Mouse (Mus musculus) kidney, adult 8-10 months (tissue): ENCODE data around the gene Ccl7.
A peak's percentile ranks its signal among the peaks of the same experiment; 100 is the strongest.

Source experiments
- DNase-seq, 2 experiments: peaks; one replicate each; pipeline ENCODE4 v3.0.0; 2022

The Ccl7 gene

DNA sequence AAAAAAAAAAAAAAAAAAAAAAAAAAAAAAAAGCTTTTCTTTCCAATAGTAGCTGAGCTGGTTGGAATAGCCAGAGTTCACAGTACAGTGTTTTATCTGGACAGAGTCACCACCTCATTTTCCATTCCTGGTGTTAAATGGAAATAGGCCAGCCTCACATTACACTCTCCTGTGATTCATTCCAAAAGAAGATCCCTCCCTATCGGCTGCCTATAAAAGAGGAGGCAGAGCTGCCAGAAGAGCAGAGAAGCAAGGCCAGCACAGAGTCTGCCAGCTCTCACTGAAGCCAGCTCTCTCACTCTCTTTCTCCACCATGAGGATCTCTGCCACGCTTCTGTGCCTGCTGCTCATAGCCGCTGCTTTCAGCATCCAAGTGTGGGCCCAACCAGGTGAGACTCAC, at the start of gene Ccl7:
Ccl7 (plus strand) TSS at position 242 of the 400 bp plus-strand sequence.
- DNase-seq = no peak

DNA sequence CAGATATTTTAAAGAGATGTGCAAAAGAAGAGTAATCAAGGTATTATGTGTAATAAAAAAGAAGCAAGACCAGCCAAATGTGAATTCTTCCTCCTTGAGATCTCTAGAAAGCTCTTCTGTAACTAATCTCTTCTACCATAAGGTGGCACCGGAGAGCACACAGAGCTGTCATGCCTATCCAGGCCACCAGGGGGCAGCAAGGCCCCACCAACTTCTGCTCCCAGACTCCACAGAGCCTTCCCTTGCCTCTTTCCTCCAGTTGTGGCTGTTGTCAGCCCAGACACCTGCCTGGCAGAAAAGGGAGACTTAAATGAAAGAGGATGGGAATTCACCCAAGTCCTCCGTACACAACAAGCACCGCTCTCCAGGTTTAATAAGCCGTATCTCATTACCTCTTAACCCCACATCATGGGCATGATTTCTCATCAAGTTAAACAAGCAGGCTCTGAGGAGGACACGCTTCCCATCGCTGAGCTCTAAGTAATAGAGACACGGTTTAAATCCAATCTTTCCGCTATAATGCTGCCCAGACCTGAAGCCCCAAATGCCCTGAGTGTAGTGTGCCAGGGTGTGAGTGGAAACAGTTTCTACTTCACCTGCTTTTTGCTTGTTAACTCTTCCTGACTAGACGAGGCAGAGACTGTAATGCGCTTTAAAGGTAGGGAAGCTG, 49.2 kb upstream of the Ccl7 start:
- DNase-seq = peak; percentile 22 to 69

DNA sequence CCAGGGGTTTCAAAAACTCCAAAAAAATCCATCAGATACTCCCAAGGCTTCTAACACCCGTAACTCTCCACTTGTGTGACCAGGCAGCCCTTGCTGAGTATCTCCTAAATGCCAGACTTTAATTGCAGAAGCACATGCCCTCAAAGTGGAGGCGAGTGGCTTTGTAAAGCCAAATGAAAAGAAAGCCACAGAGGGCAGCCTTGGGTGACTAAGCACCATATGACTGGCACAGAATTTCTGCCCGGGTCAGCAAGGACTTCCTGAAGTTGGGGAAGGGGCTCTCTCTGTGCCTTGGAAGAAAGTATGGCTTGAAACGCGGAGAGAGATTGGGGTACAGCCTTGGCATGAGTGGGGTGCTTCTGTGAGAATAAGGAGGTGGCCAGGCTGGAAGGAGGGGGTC, 48.4 kb upstream of the Ccl7 start:
- DNase-seq = no peak

DNA sequence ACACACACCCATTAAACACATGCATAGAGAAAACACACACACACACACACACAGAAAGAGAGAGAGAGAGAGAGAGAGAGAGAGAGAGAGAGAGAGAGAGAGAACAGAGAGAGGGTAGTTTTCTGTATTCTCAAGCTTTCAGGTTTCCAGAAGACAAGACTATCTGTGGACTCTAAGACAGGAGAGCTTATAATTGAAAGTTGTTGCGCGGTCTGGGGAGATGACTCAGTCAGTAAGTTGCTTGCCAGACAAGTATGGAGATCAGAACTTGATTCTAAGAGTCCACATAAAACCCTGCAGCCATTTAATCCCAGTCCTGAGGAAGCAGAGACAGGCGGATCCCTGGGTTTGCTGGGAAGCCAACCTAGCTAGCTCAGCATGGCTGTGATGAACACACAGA, 46.9 kb upstream of the Ccl7 start:
- no peak for DNase-seq

DNA sequence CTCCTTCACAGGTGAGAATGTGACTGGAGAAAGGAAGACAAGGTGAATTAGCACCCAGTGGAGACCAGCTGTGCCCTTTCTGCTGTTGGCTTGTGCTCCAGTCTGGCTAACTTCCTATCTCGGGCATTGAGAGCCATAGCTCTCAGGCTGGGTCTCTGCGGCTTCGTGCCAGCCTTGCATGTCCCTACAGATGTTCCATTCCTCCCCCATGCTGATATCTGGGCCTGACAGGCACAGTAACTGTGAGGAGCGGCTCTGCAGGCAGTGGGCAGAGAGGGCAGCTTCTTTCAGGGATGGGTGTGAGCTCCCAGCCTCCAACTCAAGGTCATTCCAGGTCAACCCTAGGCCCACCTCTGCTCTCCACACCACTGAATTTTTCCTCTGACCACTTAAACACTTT, 46.0 kb upstream of the Ccl7 start:
- DNase-seq = no peak

DNA sequence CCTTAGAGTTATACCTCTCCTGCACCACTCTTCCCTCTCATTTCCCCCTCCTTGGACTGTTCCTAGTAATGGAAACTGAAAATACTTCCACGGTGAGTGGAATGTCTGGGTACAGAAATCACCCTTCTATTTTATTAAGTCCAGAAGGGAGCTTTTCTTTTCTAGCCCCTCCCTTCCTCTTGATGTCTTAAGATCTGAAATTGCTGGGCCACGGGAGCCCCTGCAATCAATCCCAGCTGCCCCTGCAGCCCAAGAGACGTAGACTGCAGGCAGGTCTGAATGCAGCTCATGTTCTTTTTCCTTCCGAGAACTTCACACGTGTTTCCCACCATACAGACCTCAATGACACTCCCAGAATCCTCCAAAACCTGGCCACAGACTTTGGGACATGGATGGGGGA, 44.9 kb upstream of the Ccl7 start:
- no peak for DNase-seq

DNA sequence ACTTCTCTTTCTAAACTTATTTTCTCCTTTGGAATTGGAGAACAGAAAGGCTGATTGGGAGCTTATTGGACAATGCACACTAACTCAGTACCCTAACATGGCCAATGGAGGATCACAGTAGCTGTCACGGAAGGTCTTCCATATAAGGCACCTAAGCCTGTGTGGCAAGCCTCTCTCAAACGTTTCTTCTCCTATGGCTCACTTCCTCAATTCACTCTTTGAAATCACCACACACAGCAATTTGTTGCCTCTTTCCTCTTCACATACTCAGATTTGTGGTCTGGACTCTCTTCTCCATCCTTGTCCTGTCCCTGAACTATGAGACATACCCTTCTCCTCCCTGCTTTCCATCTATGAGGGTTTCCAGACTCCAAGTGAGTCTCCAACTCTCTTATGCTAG, 40.7 kb upstream of the Ccl7 start:
- no peak for DNase-seq

DNA sequence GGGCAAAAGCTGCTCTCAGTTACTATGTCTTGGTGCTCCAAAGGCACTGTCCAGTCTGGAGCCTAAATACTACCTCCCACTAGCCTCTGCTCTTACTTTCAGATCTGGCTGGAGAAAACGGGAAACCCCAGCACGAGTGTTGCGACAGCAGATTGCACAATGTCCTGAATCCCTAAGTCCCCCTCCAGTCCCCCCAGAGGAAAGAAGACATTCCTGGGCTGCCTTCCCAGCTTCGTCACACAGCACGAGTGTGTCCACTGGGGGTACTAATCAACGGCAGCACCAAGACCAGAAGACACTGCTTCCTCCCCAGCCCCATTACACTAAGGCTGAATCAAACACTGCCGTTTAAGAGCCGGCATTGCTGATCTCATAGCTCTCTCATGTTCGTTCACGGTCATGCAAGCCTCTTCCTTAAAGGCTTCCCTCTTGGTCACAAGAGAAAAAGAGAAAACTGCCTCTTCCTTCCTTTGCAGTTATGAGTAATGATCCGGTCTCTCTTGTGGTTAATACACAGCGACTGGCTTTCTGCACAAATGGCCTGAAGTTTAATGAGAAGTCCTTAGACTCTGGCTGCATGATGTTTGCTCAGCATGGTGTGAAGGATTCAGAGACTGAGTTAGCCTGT, 38.6 kb upstream of the Ccl7 start:
- DNase-seq = peak; percentile 24 to 44

DNA sequence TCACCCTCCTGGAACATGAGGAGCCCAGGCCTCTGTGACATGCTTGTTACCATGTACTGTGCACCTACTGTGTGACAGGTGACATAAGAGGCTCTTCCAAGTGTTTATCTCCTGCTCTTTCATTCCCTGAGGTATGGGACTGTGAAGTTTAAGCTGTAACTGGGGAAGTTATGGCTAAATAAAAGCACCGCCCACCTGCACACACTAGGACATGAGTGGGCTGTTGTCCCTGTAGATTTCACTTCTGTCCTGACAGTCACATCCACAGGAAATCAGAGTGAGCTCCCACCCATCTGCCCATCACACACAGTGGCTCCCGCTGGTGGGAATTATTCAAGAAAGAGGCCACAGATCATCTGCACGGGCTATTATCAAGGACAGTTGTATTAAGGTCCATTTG, 35.4 kb upstream of the Ccl7 start:
- DNase-seq = no peak

DNA sequence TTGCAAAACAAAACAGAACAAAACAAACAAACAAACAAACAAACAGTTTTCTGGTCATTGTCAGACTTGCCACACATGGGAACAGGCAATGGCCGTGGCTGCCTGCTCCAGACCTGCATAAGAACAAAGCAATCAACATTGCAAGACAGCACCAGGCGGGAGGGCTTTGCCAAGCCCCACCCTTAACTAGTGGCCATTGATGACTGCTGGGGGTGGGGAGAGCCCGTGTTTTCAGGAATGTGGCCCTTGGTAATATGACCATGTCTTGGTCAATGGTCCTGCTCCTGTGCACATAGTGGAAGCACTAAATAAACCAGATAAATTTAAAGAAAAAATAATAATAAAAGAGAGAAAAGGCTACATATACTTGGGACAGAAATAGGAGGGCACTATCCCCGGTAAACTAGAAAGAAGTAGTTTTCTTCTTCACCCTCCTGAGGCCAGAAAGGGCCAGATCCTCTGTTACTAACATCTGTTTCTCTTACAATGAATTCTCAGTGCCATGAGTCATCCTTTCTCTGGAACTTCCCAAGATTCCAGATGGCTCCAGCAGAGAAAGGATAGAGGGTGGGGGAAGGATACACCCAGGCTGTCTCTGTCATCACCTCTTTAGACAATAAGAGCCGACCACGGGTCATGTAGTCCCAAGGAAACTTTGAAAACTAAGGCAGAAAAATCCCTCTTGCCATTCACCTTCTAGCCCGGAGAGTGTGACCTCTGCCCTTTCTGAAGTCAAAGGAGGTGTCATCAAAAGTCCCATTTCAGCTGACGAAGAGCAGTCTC, 33.9 kb upstream of the Ccl7 start:
- DNase-seq = no peak

DNA sequence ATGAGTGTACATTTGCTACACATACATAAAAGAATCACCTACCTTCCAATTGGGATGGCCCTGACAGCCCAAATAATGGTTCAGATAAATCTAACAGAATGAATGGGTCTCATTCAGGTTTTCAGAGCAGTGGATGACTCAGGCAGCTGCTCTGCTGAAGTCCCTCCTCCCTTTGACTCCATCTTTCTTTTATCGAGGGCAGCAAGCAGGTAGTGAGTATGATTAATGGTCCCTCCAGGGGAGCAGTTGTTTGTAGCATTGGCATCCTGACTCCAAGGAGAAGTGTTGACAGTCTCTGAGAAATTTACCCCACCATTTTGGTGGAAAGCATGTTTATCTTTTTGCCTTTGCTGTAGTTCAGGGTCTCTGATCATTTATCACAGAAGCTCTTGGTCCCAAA, 31.8 kb upstream of the Ccl7 start:
- no peak for DNase-seq

DNA sequence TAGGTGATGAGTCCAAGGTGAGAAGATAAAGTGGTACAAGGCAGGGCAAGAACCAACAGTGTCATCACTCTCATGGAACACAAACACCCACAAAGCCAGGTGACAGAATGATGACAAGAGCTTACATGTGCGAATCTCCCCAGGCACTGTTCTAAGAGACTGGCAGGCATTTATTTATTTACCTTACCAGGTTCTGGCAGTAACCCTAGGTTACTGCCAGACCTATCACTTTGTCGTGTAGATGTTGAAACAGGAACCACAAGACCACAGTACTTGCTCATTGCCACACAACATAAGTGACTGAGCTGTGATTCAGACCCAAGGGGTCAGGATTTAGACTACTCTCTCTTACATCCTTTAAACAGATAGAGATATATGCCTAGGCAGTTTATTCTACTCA, 30.4 kb upstream of the Ccl7 start:
- DNase-seq = no peak

DNA sequence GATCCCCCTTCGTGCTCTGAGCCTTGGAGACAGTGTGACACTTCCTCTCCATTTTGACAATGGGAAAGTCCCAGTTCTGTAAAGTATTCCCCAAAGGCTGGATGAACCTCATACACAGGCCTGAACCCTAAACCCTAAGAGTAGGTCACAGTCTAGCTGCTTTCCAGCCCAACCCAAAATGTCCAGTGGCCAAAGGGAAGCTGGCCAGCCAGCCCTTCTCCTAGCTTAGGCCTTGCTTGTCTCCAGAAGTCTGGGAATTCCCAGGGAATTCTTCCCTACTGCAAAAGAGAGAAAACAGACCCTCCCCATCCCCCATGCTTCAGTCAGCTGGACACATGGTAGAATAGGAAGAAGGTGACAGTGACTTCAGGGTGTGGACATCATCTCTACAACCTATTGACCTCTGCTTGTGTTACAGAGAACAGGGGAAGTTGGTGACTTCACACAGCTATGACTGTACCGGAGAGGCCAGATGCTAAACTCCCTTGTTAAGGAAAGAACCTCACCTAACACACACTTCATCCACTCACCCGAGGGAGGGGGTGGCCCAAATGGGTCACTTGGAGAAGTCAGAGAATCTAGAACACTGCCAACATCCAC, 29.2 kb upstream of the Ccl7 start:
- DNase-seq = no peak

DNA sequence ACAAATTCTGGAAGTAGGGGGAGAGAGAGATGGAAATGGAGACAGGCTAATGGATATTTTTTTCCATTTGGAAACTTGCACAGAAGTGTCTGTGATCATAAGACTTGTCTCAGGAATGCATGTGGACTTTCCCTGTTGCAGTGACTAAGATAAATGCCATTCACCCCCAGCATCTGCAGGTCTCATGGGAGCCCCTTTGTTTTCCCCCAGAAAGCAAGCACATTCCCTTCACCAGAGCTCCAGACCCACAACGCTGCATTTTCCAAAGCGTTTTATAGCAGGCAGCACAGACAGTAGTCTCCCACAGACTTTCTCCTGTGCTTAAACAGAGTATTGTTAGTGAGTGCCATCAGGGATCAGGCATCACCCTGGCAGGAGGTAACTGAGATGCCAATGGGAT, 26.1 kb upstream of the Ccl7 start:
- no peak for DNase-seq

DNA sequence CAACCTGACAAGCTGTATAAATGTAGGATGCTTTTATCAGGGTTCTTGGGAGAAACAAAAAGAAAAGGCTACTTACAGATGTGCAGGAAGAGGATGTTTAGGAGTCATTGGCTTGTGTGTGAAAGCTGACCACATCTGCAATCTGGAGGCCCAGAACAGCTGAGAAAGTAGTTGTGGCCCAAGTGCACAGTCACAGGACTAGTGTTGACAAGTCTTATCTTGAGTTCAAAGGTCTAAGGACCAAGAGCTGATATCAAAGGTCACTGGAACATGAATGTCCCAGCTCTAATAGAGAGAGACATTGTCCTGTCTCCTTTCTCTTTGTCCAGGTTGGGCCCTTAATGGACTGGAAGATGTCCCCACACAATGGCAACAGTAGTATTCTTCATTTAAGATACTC, 25.7 kb upstream of the Ccl7 start:
- DNase-seq = no peak

DNA sequence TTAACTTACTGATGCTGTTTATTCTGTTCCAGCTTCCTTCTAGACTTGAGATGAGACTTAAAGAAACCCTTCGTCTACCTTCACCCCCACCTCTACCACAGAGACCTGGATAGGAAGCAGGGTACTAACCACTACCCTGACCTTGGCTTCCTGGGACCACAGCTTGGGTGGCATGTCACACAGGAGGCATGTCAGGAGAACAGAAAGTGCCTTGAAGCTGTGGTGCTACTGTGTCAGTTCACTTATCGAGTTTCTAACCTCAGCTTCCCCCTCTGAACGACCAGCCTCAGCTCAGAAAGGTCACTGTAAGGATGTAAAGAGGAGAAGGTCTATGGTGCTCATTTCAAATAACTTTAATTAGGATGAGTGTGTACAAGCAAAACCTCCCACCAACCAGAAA, 24.1 kb upstream of the Ccl7 start:
- no peak for DNase-seq

DNA sequence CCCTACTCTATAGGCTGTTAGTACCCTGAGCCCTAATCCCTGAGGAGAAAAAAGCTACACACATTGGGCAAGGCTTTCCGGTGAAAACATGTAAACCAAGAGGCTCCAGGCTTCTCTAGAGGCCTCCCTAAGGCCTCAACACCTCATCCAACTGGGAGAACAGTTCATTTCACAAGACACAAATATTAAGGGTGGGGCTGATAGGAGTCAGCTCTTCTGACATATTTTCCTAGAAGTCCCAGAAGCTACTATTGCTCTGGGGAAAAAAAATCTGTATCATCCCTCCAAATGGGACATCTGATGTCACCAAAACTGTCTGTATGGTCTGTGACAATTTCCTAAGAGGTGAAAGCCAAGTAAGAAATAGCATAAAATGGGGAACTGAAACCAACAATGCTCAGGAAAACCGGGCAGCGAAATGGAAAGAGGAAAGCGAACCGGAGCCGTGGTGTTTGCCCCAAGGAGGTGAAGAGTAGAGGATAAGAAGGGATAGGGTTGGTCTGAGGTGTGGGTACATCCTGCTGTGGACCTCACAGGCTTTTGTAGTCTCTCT, 22.9 kb upstream of the Ccl7 start:
- DNase-seq = no peak

DNA sequence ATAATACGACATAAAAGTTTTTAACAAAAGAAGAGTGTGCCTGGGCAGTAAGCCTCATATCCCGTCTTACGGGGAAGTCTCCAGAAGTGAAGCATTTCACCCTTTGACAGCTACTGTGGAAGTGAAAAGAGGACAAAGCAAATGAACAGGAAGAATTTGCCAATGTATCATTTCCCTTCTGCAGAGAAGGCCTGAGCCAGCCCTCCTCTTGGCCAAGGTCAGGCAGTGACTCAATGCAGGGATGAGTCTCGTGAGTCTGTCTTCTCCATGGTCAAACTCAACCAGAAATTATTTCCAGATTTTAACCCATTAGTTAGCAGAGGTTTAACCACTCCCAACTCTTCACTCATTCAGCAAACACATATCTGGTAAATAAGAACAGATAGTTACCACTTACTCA, 21.7 kb upstream of the Ccl7 start:
- no peak for DNase-seq

DNA sequence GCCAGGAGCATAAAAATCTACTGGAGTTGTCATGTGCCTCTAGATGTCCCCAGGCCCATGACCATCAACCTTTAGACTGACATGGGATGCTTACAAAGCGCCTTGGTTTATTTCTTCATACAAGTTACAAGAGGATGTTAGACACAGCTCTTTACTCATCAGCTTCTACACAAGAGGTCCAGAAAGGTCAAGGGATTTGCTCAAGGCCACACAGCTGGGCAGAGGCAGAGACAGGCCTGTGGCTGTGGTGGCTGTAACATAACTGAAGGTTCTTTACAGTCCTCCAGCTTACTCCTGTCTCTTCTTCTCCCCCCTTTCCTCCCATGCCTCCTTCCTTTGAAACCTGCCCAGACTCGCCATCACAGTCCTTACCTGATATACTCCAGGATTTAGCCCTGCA, 15.3 kb upstream of the Ccl7 start:
- no peak for DNase-seq

DNA sequence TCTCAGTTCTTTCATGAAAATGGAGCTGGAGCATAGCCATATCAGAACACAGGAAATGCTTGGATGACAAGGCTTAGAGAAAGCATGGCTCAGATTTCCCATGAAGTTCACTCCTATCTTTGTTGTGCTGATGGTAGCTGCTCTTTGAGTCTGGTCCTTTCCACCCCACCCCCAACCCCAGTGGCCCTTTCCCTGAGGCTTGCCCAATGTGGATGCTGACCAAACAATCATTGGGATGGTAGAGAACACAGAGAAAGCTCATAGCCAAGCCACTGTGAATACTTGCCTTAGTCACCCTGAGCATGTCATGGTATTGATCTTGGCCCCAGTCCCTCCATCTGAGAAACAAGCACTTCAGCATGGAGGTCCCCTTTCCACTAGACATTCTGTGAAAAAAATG, 13.4 kb upstream of the Ccl7 start:
- DNase-seq = no peak

DNA sequence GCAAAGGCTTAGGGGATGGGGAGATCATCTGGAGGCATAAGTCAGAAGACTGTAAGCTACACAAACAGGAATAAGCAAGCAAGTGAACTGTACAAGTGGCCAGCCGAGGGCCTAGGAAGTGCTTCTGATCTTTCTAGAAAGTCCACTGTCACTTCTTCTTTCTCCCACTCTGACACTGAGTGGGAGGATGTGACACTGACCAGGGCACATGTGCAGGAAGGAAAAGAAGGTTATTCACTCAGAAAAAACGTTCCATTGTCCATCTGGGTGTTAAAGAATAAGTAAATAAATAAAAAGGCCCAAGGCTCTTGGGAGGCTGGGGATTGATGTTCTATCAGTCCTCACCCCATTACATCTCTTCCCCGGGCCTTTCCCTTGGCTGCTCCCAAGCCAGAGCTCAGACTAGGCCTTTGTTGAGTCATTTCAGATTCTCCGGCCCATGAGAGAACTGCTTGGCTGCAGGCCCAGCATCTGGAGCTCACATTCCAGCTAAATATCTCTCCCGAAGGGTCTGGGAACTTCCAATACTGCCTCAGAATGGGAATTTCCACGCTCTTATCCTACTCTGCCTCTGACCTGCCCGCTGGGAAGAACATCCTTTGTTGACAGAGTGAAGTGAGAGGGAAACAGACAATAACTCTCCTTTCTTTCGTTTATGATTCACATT, 12.7 kb upstream of the Ccl7 start:
- peak; percentile 30 to 47 for DNase-seq

DNA sequence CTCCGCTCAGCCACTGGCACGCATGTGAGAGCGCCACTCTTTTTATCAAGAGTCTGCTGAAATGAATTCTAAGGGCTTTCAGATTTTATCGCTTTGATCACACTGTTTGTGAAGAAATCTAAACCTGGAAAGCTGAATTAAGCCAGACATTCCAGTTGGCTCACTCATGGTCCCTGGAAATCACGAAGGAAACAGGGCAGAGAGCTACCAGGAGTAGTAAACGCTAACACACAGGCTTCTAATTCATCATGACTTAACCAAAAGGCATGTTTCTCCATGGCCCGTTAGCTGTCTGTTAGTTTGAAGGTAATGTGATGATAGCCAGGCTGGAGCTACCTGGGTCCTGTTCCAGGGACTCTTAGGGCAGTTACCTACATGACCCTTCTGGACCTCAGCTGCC, 11.1 kb upstream of the Ccl7 start:
- DNase-seq = no peak

DNA sequence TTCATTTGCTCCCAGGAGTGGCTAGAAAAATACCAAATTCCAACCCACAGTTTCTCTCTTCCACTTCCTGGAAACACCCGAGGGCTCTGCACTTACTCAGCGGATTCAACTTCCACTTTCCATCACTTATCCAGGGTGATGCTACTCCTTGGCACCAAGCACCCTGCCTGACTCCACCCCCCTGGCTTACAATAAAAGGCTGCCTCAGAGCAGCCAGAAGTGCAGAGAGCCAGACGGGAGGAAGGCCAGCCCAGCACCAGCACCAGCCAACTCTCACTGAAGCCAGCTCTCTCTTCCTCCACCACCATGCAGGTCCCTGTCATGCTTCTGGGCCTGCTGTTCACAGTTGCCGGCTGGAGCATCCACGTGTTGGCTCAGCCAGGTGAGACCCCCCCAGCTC, 10.2 kb upstream of the Ccl7 start, which contains the start of gene Ccl2:
Ccl2 (plus strand) TSS at position 216 of the 400 bp plus-strand sequence.
- peak; percentile 35 to 59 for DNase-seq
